Mouse (Mus musculus): ENCODE measurements around the gene Itga1.

GRCm38 (mm10) chr13:114984658-114985057 is 117.1 kb downstream of the Itga1 start:
- TF ChIP-seq CTCF (IDR thresholded peaks at IDR 0.05) = no peak
- no peak for TF ChIP-seq EP300 (IDR thresholded peaks at IDR 0.05)
